Mouse (Mus musculus) kidney, adult 2 months (tissue): ENCODE results near the gene Bik.

ENCODE experiments used
- CTCF ChIP-seq: fragments of 200-500 bp; conservative IDR thresholded peaks from 2 replicates; pipeline ENCODE4 v1.5.1; 2011; ENCODE audit warnings: low read depth, mild to moderate bottlenecking, control low read depth, low read length, moderate library complexity, mixed read lengths; ENCODE audit not compliant: insufficient read depth, insufficient read length
- POLR2A ChIP-seq: fragments of 200-500 bp; IDR thresholded peaks from one replicate; pipeline ENCODE4 v1.6.1; 2011; ENCODE audit warnings: low read depth, low read length, control low read depth

- TF ChIP-seq POLR2A (no peak), CTCF (no peak)
Observed at GRCm38 (mm10) chr15:83560941-83561477, 34.3 kb downstream of the Bik start.
